Mouse (Mus musculus) embryonic facial prominence, embryonic 14.5 days (tissue): ENCODE results near the gene Awat2. TPM values are rescaled to one million over a fixed set of nuclear protein-coding genes. Genes with fewer than 3 reads are reported as not detected.

Experiments
- ATAC-seq: fragments of 200-750 bp; cut with Nextera tagmentation; 2 replicates; pipeline ENCODE4 v1.8.0; 2017; ENCODE audit warnings: low read depth, moderate number of reproducible peaks, moderate TSS enrichment
- DNase-seq: peaks from one replicate; pipeline ENCODE4 v3.0.0-alpha.2; 2015; ENCODE audit warnings: low spot score
- H3K27ac ChIP-seq: fragments of 300-500 bp; sonication (generic); replicated peaks from 2 replicates; pipeline ENCODE4 v1.5.1; 2014; ENCODE audit warnings: low read depth, mild to moderate bottlenecking, low read length, moderate library complexity
- H3K27me3 ChIP-seq: fragments of 300-500 bp; sonication (generic); replicated peaks from 2 replicates; pipeline ENCODE4 v1.6.1; 2014; ENCODE audit warnings: low read length; ENCODE audit not compliant: control insufficient read depth, insufficient read depth
- H3K36me3 ChIP-seq: fragments of 300-500 bp; sonication (generic); 2 replicates; pipeline ENCODE4 v1.6.1; 2014; ENCODE audit warnings: low read length, mixed read lengths; ENCODE audit not compliant: control insufficient read depth, insufficient read depth
- H3K4me1 ChIP-seq: fragments of 300-500 bp; sonication (generic); 2 replicates; pipeline ENCODE4 v1.6.1; 2014; ENCODE audit warnings: antibody characterized with exemption, low read length; ENCODE audit not compliant: control insufficient read depth, insufficient read depth
- H3K4me2 ChIP-seq: fragments of 300-500 bp; sonication (generic); 2 replicates; pipeline ENCODE4 v1.6.1; 2014; ENCODE audit warnings: low read depth, mild to moderate bottlenecking, low read length, moderate library complexity, mixed read lengths
- H3K4me3 ChIP-seq: fragments of 300-500 bp; sonication (generic); 2 replicates; pipeline ENCODE4 v1.5.1; 2014; ENCODE audit warnings: low read depth, mild to moderate bottlenecking, low read length
- H3K9ac ChIP-seq: fragments of 300-500 bp; sonication (generic); 2 replicates; pipeline ENCODE4 v1.6.1; 2014; ENCODE audit warnings: low read depth, mild to moderate bottlenecking, low read length, moderate library complexity, mixed read lengths
- H3K9me3 ChIP-seq: fragments of 300-500 bp; sonication (generic); 2 replicates; pipeline ENCODE4 v1.6.1; 2016; ENCODE audit warnings: low read length; ENCODE audit not compliant: control insufficient read depth
- WGBS: fragments of 180-500 bp; shearing (Covaris S2); extraction: QIAGEN DNeasy Blood & Tissue Kit; methylation state at CpG from one replicate; pipeline ENCODE4 v1.1.7; 2014; 5-methylcytosine and 5-hydroxymethylcytosine counted together
- polyA plus RNA-seq: library from polyadenylated mRNA; unstranded; fragments of >200 nt; fragmentation: Nextera tagmentation; extraction: Ambion mirVana; gene quantifications from 2 replicates; pipeline ENCODE4 v1.2.1, GENCODE M21; 2014

Awat2 gene
- polyA plus RNA-seq, 1 experiment from 2014 or later, result 0.81 TPM

- H3K4me2 ChIP-seq, result no peak overlapping the region
- no peak overlapping the region for H3K4me3 ChIP-seq
- DNase-seq (no peak), ATAC-seq (no peak)
- H3K4me1 ChIP-seq, result no peaks in the 10 kb centered on the region
- peaks cover 2% of the 10 kb centered on the region; the same call in 1 of the 2 replicates for H3K27me3 ChIP-seq
- no peaks in the 10 kb centered on the region for H3K9me3 ChIP-seq
- WGBS, result 65% methylated on average over 1 of the region's 1 CpGs
- H3K36me3 ChIP-seq, result no peaks in the 10 kb centered on the region
- no peak overlapping the region for H3K9ac ChIP-seq
- no peak overlapping the region for H3K27ac ChIP-seq
Measured at GRCm38 (mm10) chrX:100409245-100409644, 33.3 kb downstream of the Awat2 start.

GRCm38 (mm10) chrX:100401657-100402056, 40.9 kb downstream of the Awat2 start:
- no peak overlapping the region for H3K9ac ChIP-seq
- no peaks in the 10 kb centered on the region for H3K9me3 ChIP-seq
- H3K36me3 ChIP-seq, result no peaks in the 10 kb centered on the region
- no peak overlapping the region for H3K4me2 ChIP-seq
- 88% methylated on average over 5 of the region's 5 CpGs for WGBS
- H3K4me1 ChIP-seq, result no peaks in the 10 kb centered on the region
- peaks cover 6% of the 10 kb centered on the region for H3K27me3 ChIP-seq
- no peak overlapping the region for H3K4me3 ChIP-seq
- ATAC-seq, result no peak
- H3K27ac ChIP-seq, result no peak overlapping the region
- no peak for DNase-seq

GRCm38 (mm10) chrX:100400900-100401299, 41.6 kb downstream of the Awat2 start:
- no peak overlapping the region for H3K4me3 ChIP-seq
- no peaks in the 10 kb centered on the region for H3K36me3 ChIP-seq
- no peaks in the 10 kb centered on the region for H3K9me3 ChIP-seq
- DNase-seq (no peak), ATAC-seq (no peak)
- peaks cover 6% of the 10 kb centered on the region for H3K27me3 ChIP-seq
- H3K27ac ChIP-seq, result no peak overlapping the region
- no peak overlapping the region for H3K4me2 ChIP-seq
- no peaks in the 10 kb centered on the region for H3K4me1 ChIP-seq
- H3K9ac ChIP-seq, result no peak overlapping the region

- Histone ChIP-seq H3K9me3 (no peaks in the 10 kb centered on the region), H3K4me3 (no peak overlapping the region), H3K27ac (no peak overlapping the region), H3K36me3 (no peaks in the 10 kb centered on the region), H3K9ac (no peak overlapping the region), H3K4me1 (no peaks in the 10 kb centered on the region), H3K4me2 (no peak overlapping the region), H3K27me3 (peaks cover 3% of the 10 kb centered on the region; the same call in 1 of the 2 replicates)
- DNase-seq, result no peak
- WGBS, result 86% methylated on average over 8 of the region's 8 CpGs
- ATAC-seq, result no peak
Measured at GRCm38 (mm10) chrX:100395026-100395425, 47.5 kb downstream of the Awat2 start.

GRCm38 (mm10) chrX:100394223-100394861, 48.2 kb downstream of the Awat2 start:
- 76% methylated on average over 7 of the region's 7 CpGs for WGBS
- peaks cover 4% of the 10 kb centered on the region; the same call in 1 of the 2 replicates for H3K27me3 ChIP-seq
- no peak for ATAC-seq

DNA sequence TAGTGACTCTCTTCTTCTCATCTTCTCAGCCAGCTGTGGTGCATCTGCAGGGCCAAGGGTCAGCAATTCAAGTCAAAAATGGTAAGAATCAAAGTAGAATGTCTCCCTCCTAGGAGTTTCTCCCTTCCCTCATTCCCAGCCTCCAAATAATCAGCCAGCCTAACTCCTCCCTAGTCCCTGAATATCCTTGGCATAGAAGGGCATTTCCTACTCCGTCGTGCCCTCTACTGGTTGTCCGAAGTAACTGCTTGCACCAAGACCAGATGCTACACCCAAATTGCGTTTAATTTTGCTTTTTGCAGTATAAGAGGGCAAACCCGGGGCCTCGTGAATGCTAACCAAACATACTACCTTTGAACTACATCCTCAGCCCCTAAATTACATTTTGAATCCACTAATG, 50.2 kb downstream of the Awat2 start:
- 25% methylated on average over 6 of the region's 6 CpGs for WGBS
- Histone ChIP-seq H3K4me2 (no peak overlapping the region), H3K4me3 (no peak overlapping the region), H3K9ac (no peak overlapping the region), H3K36me3 (no peaks in the 10 kb centered on the region), H3K27me3 (peaks cover 8% of the 10 kb centered on the region; the same call in 1 of the 2 replicates), H3K4me1 (no peaks in the 10 kb centered on the region), H3K9me3 (no peaks in the 10 kb centered on the region), H3K27ac (no peak overlapping the region)
- ATAC-seq (no peak), DNase-seq (peak; percentile 34)

More at GRCm38 (mm10) chrX:100394223-100394861, 48.2 kb downstream of the Awat2 start:
- Histone ChIP-seq H3K27ac (no peak overlapping the region), H3K4me1 (no peaks in the 10 kb centered on the region), H3K4me3 (no peak overlapping the region), H3K9ac (no peak overlapping the region), H3K9me3 (no peaks in the 10 kb centered on the region), H3K4me2 (no peak overlapping the region), H3K36me3 (no peaks in the 10 kb centered on the region)
- DNase-seq, result no peak

- Histone ChIP-seq H3K4me1 (no peaks in the 10 kb centered on the region), H3K4me2 (no peak overlapping the region), H3K4me3 (no peak overlapping the region), H3K9me3 (no peaks in the 10 kb centered on the region), H3K27me3 (peaks cover 8% of the 10 kb centered on the region; the same call in 1 of the 2 replicates), H3K36me3 (no peaks in the 10 kb centered on the region), H3K27ac (no peak overlapping the region), H3K9ac (no peak overlapping the region)
- no peak for ATAC-seq
- DNase-seq, result no peak
- WGBS, result 100% methylated on average over 1 of the region's 1 CpGs
Measured at GRCm38 (mm10) chrX:100389887-100390286, 52.6 kb downstream of the Awat2 start.

- no peak overlapping the region for H3K9ac ChIP-seq
- no peak overlapping the region for H3K27ac ChIP-seq
- no peak overlapping the region for H3K4me2 ChIP-seq
- WGBS, result 76% methylated on average over 2 of the region's 2 CpGs
- peaks cover 15% of the 10 kb centered on the region; the same call in 1 of the 2 replicates for H3K27me3 ChIP-seq
- H3K4me3 ChIP-seq, result no peak overlapping the region
- peak; percentile 10 for DNase-seq
- ATAC-seq, result no peak
- H3K36me3 ChIP-seq, result no peaks in the 10 kb centered on the region
- no peaks in the 10 kb centered on the region for H3K9me3 ChIP-seq
- H3K4me1 ChIP-seq, result no peaks in the 10 kb centered on the region
Measured at GRCm38 (mm10) chrX:100356974-100357373, 85.5 kb downstream of the Awat2 start.
